Mouse (Mus musculus) heart, postnatal 25 days (tissue): ENCODE results near the gene Trim13. TPM values are rescaled to one million over a fixed set of nuclear protein-coding genes. Genes with fewer than 3 reads are reported as not detected.
"Not testable (repeated sequence)": the region's sequence is repeated elsewhere in the genome, so short reads cannot be mapped to it uniquely, and the experiment has no call there.

Source experiments
- DNase-seq: peaks from one replicate; pipeline ENCODE4 v3.0.0; 2022; ENCODE audit warnings: low spot score
- intact Hi-C: fragments of 180-260 bp; cut with DNase I; formaldehyde crosslinking; loops from one replicate; pipeline ENCODE4 v1.15.1; 2025
- microRNA-seq: library from miRNA; unstranded; fragments of <30 nt; microRNA quantifications from one replicate; pipeline ENCODE4 v1.2.0, GENCODE M21; 2022
- total RNA-seq, 2 experiments: library from RNA; stranded (reverse); gene quantifications; 2 replicates each; pipeline ENCODE4 v1.2.3; 2021

Gene Trim13
- total RNA-seq, 2 experiments from 2014 or later = 7.9 to 8.6 TPM

GRCm38 (mm10) chr14:61606088-61606487 is 8.0 kb downstream of the Trim13 start:
- DNase-seq, intact Hi-C loops: not testable (repeated sequence)

DNA sequence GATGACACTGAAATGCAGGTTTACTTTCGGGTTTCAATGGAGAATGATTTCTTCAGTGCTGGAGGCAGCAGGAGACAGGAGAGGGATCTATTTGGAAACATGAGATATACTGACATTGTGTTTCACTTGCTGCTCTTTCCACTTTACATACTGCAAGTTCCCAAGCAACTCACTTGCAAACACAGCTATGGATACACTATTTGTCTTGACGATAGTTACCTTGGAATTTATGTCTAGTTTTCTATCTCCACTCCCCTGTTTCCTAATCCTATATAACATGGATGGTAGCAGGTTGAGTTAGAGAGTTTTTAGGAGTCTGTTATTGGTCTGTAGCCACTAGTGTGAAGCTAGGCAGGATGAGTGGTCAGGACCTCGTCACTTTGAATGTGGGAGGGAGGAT is 9.1 kb downstream of the Trim13 start, which contains the start of gene Kcnrg:
Gene Kcnrg, plus strand, starts transcription at position 301 of the 400 bp plus-strand sequence.
- intact Hi-C loops = no loop called here
- DNase-seq = no peak

- intact Hi-C loops = no loop called here
- DNase-seq = no peak
Observed at GRCm38 (mm10) chr14:61611766-61612165, 13.7 kb downstream of the Trim13 start.

DNA sequence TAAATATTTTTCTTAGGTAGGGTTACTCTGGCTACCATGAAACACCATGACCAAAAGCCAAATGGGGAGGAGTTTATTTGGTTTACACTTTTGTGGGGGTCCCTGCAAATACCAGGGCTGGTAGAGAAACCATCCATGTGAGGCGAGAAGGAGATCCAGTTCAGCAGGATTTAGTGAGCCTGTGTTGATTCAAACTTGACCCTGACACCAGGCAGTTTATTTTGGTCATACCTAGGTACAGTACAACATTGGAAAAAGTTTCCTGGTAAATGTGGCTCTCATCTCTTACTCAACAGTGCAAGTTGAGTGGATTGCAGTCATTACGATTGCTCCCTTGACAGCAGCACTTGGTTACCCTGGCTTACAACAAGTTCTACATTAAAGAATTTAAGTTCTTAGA is 15.3 kb downstream of the Trim13 start:
- intact Hi-C loops = no loop called here
- DNase-seq = no peak

GRCm38 (mm10) chr14:61620371-61620770 is 22.3 kb downstream of the Trim13 start:
- no peak for DNase-seq
- intact Hi-C loops = no loop called here

DNA sequence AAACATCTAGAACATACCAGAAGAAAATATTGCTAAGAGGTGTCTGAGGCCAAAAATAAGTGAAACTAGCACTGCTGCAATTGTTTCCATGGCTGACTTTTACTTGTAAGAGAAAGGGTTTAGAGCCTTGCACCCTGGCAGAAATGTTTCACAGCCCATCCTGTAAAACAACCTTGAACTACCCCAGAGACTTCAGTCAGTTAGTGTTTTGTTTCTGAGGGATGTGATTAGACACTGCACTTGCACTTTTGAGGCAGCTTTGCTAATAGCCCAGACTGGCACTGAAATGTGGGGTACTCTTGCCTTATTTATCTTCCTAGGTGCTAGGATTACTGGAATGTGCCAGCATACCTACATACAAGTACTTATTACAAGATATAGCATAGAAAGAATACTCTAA is 37.9 kb downstream of the Trim13 start:
- no peak for DNase-seq
- intact Hi-C loops = no loop called here

GRCm38 (mm10) chr14:61642668-61643067 is 44.6 kb downstream of the Trim13 start:
- DNase-seq = no peak
- intact Hi-C loops = loop anchor here (10.0 kb wide), 1 partner anchor 1622 kb away; no protein-coding TSS in a partner anchor

- intact Hi-C loops = loop anchor here (5.0 to 10.0 kb wide), 2 partner anchors 73 to 1619 kb away; no protein-coding TSS in a partner anchor
- no peak for DNase-seq
Observed at GRCm38 (mm10) chr14:61645547-61645946, 47.5 kb downstream of the Trim13 start.

DNA sequence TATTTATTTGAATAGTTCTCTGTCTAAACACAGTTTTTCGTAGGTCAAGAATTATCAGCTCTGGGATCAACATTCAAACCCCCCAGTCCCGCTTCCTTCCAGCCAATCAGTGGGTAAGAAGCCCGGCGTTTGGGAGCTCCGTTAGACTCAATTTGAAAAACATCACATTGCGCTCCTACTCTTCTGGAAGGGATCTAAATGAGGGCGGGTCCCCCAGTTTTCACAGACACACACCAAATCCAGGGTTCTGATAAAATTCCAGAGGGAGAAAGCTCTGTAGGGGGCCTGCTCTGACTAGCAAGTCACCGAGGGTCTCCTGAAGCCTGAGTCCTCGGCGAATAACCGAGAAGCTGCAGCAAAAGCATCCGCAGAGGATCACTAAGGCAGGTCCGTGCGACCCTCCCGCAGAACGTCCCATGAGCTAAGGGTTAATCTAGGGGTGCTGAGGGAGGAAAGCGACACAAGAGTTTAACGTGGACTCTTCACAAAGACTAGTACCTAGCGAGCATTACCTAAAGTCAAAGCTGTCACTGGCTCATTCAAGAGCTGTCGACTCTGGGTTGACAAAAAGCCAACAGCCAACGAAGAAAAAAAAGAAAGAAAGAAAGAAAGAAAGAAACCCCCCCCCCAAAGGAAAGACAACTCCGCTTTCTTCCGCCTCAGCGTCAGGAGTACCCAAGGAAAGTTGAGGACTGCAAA is 49.3 kb downstream of the Trim13 start:
- intact Hi-C loops = loop anchor here (2.0 to 10.0 kb wide), 3 partner anchors 49 to 1617 kb away; partner anchors contain the start of gene Trim13
- peak; percentile 5 for DNase-seq

DNA sequence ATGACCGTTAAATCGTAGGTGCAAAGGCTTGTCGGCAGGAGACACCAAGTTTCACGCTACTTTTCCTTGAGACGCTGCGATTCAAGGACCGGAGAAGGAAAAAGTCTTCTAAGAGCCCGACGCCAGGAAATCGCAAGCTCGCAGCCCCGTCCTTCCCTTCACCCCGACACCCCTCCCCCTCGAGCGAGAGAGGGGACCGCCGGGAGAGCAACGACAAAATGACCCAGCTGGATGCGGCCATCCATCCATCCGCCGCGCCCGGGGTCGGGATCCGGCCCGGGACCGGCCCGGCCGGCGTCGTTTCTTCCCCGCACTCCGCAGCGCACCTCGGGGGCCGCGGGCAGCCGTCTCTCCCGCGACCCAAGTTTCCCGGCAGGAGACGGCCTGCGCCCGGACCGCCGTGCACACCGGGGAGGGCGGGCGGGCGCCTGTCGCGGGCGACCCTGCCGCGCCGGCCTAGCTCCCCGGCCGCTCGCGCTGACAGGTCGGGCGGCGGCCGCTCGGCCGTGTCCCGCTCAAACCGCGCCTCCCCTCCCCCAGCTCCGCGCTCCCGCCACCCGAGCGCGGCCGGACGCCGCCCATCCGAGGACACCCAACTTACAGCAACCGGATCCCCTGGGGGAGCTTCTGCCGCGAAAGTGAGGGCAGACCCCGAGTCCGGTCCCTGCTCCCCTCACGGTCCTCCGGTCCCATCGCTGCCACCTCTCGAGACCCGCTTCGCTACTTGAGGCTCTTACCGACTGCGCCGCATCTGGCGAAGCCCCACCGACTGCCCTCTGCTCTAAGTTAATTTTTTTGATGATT is 50.0 kb downstream of the Trim13 start:
- intact Hi-C loops = loop anchor here (2.0 to 10.0 kb wide), 3 partner anchors 49 to 1617 kb away; partner anchors contain the start of gene Trim13
- DNase-seq = peak; percentile 8

DNA sequence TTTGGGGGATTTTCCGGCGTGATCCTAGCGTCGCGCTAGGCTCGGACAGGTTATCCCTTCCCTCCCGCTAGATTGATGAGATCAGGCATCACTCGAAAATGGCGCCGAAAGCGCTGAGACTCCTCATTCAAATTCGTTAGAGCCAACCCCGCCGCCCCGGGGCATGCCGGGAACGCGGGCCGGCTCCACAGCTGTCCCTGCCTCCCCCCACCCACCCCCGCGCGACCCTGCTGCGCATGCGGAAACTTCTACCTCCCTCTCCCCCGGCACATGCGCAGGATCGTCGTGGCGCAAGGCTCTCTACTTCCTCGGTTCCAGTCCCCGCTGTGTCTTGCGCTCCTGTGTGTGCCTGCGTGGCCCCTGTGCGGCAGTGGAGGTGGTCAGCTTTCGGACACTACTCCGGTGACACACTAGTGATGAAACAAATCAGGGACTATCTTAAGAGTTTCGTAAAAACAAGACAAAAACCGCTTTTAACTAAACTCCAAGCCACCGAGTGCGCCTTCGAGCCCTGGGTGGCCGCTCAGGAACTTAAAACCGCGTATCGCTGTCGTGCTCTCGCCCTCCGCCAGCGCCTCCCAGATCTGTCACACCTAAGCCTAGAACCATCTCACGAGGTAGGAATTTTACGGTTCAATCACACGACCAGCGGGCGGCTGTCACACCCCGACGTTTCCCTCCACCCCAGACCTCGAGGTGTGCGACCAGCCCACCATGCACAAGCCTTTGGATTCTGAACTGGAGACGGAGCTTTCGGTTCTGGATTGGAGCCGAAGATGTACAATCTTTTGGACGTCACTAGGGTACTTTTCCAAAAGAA is 50.8 kb downstream of the Trim13 start:
- peak; percentile 89 for DNase-seq
- intact Hi-C loops = loop anchor here (5.0 to 10.0 kb wide), 2 partner anchors 77 to 1616 kb away; no protein-coding TSS in a partner anchor

DNA sequence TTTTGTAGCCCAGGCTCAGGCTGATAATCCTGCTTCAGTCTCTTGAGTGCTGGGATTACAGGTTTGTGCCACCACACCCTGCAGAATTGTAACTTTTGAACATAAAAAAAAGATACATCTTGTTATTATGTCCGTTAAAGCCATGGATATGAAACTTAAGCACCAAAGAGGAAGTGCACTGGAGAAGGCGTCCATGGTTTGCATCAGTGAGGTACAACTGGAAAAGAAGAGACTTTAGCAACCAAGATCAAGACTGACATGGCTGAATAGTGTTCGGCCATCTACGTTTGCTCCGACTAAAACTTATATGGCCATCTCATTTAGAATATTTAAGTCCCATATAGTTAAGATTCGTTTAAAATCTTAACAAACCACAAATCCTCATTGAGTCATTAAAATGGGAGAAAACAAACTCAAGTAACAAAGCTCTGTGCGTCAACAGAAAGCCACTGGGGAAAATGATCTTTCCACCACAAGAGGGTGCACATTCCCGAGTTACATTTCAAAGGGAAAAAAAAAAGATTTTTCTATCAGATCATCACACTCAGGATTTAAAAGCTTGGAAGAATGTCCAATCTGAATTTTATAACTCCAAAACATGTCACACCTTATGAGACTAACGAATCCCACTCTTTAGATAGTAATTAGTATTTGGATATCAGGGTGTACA is 52.4 kb downstream of the Trim13 start:
- no peak for DNase-seq

More for the DNA sequence above, 52.4 kb downstream of the Trim13 start:
- intact Hi-C loops = loop anchor here (2.0 to 10.0 kb wide), 4 partner anchors 30 to 684 kb away; no protein-coding TSS in a partner anchor

Small RNA genes within 50 kb of the gene (microRNA-seq; reads per million reads assigned to microRNA genes)
- gene Mir15a = 1,521 reads per million, percentile 82 among the genes with 10 or more reads in this experiment
- gene Mir16-1 = 1,373 reads per million, percentile 81 among the genes with 10 or more reads in this experiment

Other genes with a start within 250 kb of the Trim13 start
- 1 to 10 TPM; 1.3 TPM for gene Ebpl, start 237.8 kb upstream of the Trim13 start, total RNA-seq
- 10 to 100 TPM; 49.8 to 51.0 TPM for gene Kpna3, start 158.4 kb upstream of the Trim13 start, total RNA-seq
- gene Spryd7, start 41.4 kb upstream of the Trim13 start, total RNA-seq = 10 to 100 TPM; 55.8 to 63.8 TPM
- under 1 TPM in 1 of 2 experiments, not detected in 1; 0.13 TPM for gene Kcnrg, start 9.2 kb downstream of the Trim13 start, total RNA-seq